Mouse (Mus musculus) left cerebral cortex, postnatal 14 days (tissue): ENCODE measurements at regions not wholly inside any gene's neighbourhood (a gene's known extent, or its start where the extent isn't known, plus 50 kb on each side); places are given as distances from the start of the nearest gene placed in this dataset.

ENCODE experiments used
- DNase-seq, 2 experiments: peaks; one replicate each; pipeline ENCODE4 v3.0.0; 2021 to 2022; ENCODE audit warnings: low spot score in 2 of 2, mixed read lengths in 1 of 2
- intact Hi-C: fragments of 180-260 bp; cut with DNase I; formaldehyde crosslinking; loops from one replicate; pipeline ENCODE4 v1.15.1; 2025

GRCm38 (mm10) chr11:109088488-109089252 is 55.5 kb downstream of the E030025P04Rik start:
- peak; percentile 26 to 40 for DNase-seq
- intact Hi-C loops, result no loop called here

GRCm38 (mm10) chr11:109081957-109082356 is 62.2 kb downstream of the E030025P04Rik start:
- intact Hi-C loops, result no loop called here

GRCm38 (mm10) chr11:109081454-109081853 is 62.7 kb downstream of the E030025P04Rik start:
- intact Hi-C loops, result no loop called here
- no peak for DNase-seq

More at GRCm38 (mm10) chr11:109081957-109082356, 62.2 kb downstream of the E030025P04Rik start:
- no peak for DNase-seq

- intact Hi-C loops, result no loop called here
- no peak for DNase-seq
Observed at GRCm38 (mm10) chr11:109080847-109081415, 63.2 kb downstream of the E030025P04Rik start.

GRCm38 (mm10) chr11:109079466-109079865 is 64.7 kb downstream of the E030025P04Rik start:
- intact Hi-C loops, result no loop called here
- peak in 1 of 2 experiments; percentile 25 for DNase-seq

GRCm38 (mm10) chr11:109076587-109077417 is 67.4 kb downstream of the E030025P04Rik start:
- DNase-seq, result no peak
- intact Hi-C loops, result no loop called here

GRCm38 (mm10) chr11:109071340-109071739 is 72.8 kb downstream of the E030025P04Rik start:
- intact Hi-C loops, result no loop called here
- no peak for DNase-seq

GRCm38 (mm10) chr11:109070412-109070811 is 73.8 kb downstream of the E030025P04Rik start:
- DNase-seq, result no peak
- intact Hi-C loops, result no loop called here

- intact Hi-C loops, result no loop called here
- DNase-seq, result no peak
Observed at GRCm38 (mm10) chr11:109069326-109069709, 74.9 kb downstream of the E030025P04Rik start.

GRCm38 (mm10) chr11:109068371-109069325 is 75.5 kb downstream of the E030025P04Rik start:
- intact Hi-C loops, result no loop called here
- peak; percentile 14 to 15 for DNase-seq

- DNase-seq, result no peak
- intact Hi-C loops, result no loop called here
Observed at GRCm38 (mm10) chr11:109067733-109068132, 76.4 kb downstream of the E030025P04Rik start.

GRCm38 (mm10) chr11:109061971-109062370 is 82.2 kb downstream of the E030025P04Rik start:
- intact Hi-C loops, result no loop called here
- DNase-seq, result peak; percentile 33 to 44

- no peak for DNase-seq
- intact Hi-C loops, result no loop called here
Observed at GRCm38 (mm10) chr11:109060527-109060908, 83.7 kb downstream of the E030025P04Rik start.

GRCm38 (mm10) chr11:109059863-109060526 is 84.2 kb downstream of the E030025P04Rik start:
- intact Hi-C loops, result no loop called here
- DNase-seq, result no peak

GRCm38 (mm10) chr11:109058021-109058420 is 86.1 kb downstream of the E030025P04Rik start:
- intact Hi-C loops, result no loop called here
- no peak for DNase-seq

- intact Hi-C loops, result no loop called here
- no peak for DNase-seq
Observed at GRCm38 (mm10) chr11:109048257-109049101, 95.7 kb downstream of the E030025P04Rik start.

- intact Hi-C loops, result no loop called here
Observed at GRCm38 (mm10) chr11:109047483-109048110, 96.6 kb downstream of the E030025P04Rik start.

More at GRCm38 (mm10) chr11:109047483-109048110, 96.6 kb downstream of the E030025P04Rik start:
- DNase-seq, result no peak
